Mouse (Mus musculus) layer of hippocampus, postnatal 14 days (tissue): ENCODE data around the gene Mogat2. TPM values are rescaled to one million over a fixed set of nuclear protein-coding genes. Genes with fewer than 3 reads are reported as not detected.

ENCODE experiments used
- DNase-seq, 2 experiments: peaks; one replicate each; pipeline ENCODE4 v3.0.0; 2021 to 2022; ENCODE audit warnings: low spot score in 2 of 2, mixed read lengths in 1 of 2
- total RNA-seq, 2 experiments: library from RNA; stranded (reverse); gene quantifications; 2 replicates each; pipeline ENCODE4 v1.2.3; 2021

Mogat2 gene
- total RNA-seq, 2 experiments from 2014 or later = not detected

- DNase-seq = no peak
These were observed 68.6 kb downstream of the Mogat2 start for GRCm38 (mm10) chr7:99169717-99170403.

Other genes with a start within 250 kb of the Mogat2 start
- 10 to 100 TPM; 44.6 to 45.8 TPM for gene Uvrag, start 97.5 kb downstream of the Mogat2 start, total RNA-seq
- gene Dgat2, start 55.9 kb downstream of the Mogat2 start, total RNA-seq = 10 to 100 TPM; 94.7 to 96.3 TPM
- 100 to 1,000 TPM; 125 to 131 TPM for gene Map6, start 28.8 kb upstream of the Mogat2 start, total RNA-seq
- 10 to 100 TPM; 41.9 to 58.7 TPM for gene Serpinh1, start 114.6 kb upstream of the Mogat2 start, total RNA-seq
- gene Gdpd5, start 142.8 kb upstream of the Mogat2 start, total RNA-seq = 10 to 100 TPM; 30.0 to 31.6 TPM
- 1 to 10 TPM; 4.4 to 4.9 TPM for gene Klhl35, start 227.4 kb upstream of the Mogat2 start, total RNA-seq
- 100 to 1,000 TPM; 245 to 264 TPM for gene Rps3, start 245.1 kb upstream of the Mogat2 start, total RNA-seq